Mouse (Mus musculus): Measurements from ENCODE around the gene Lactbl1.

DNA sequence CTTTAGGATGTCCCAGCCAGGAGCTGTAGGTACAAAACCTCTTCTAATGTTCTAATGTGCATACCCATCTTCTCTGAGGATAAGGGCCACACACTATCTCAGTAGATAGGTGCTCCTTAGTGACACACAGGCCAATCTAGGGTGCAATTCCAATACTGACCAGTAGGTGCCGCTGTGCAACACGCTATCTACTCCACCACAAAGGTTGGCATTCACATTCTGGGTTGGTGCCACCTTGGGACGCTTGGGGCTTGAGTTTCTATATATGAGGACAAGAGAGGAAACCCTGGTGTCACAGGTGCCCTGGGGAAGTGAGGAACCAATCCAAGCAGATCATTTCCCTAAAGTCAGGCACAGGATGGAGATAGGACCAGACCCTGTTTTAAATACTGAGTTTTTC is 56.1 kb downstream of the Lactbl1 start:
- TF ChIP-seq CTCF (IDR thresholded peaks at IDR 0.05; ENCODE audit: insufficient read depth, low read length) (peak; percentile 95), POLR2A (IDR thresholded peaks at IDR 0.05; ENCODE audit: borderline replicate concordance, extremely low read depth, low read depth, low read length) (no peak)

Data from lung, adult 2 months (tissue).